Mouse (Mus musculus) embryo, embryonic 10 days (tissue): ENCODE results near the gene Kin.

Experiments used
- DNase-seq: peaks from one replicate; pipeline ENCODE4 v3.0.0-alpha.2; 2015; ENCODE audit warnings: low spot score

Kin gene

DNA sequence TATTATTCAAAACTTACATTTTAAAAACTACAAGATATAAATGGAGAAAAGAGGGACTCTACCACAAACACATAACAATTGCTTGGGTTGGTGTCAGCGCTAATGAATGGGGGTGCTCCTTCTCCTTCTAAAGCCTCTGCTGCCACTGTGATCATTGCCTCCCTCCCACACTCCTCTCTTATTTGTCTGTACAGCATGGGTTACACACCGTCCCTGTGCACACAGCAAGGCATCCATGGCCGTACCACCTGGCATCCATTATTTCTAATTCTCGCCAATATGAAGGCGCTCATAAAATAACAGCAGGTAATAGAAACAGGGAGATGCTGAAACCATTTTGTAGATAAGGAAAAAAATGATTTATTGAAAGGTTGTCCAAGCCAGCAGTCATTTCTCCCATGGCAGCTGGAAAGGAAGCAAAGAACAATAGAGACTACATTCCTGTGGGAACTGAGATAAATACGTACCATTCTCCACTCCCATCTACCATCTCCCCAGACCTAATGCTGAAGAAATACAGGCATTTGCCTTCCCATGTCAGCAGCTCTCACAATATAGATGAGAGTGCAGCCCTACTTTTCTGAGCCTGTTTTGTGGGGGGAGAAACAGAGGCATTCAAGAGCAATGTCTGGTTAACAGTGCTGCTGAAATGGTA, 28.3 kb downstream of the Kin start:
- no peak for DNase-seq

DNA sequence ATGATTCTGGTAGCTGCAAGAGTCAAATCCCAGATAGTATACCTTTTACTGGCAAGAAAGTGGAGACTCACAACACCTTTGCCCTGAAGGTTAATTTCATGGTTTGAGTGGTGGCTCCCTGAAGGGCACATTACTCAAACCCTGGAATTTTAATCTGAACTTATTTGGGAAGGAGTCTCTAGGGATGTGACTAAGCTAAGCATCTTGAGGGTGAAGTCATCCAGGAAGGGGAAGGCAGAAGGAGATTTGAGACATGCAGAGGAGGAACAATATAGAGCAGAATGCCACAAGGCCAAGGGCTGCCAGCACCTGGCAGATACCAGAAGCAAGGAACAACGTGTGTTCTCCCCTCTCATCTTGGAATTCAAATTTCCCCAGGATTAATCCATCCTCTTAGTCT, 38.4 kb downstream of the Kin start:
- DNase-seq = no peak

DNA sequence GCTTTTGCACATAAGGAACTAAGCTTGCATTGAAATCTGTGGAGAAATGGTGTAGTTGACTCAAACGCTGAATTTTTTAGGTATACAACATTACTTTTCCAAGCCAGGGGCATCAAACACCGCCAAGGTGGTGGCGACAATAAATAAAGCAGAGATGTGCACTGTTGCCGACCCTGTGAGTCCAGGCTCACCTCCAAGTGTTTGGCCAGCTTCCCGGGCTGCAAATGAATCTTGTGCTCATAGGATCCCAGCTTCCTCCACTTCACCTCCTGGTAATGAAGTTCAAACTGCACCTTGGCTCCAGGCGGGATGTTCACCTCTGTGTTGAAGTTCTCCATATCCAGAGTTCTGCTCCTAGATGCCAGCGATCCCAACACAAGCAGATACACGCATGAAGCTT, 38.9 kb downstream of the Kin start:
- no peak for DNase-seq

DNA sequence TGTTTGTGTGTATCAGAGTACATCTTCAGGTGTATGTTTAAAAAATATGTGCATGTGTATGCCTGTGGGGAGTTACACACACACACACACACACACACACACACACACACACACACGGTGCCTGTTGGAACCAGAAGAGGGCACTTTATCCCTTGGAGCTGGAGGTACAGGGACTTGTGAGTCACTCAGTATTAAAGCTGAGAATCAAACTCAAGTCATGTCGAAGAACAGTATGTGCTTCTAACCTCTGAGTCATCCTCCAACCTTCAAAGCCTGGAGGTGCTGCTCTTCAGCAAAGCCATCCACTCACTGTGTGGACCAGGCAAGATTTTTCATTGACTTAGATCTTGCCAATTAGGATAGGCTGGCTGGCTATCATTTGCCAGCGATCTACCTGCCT, 41.4 kb downstream of the Kin start:
- no peak for DNase-seq

DNA sequence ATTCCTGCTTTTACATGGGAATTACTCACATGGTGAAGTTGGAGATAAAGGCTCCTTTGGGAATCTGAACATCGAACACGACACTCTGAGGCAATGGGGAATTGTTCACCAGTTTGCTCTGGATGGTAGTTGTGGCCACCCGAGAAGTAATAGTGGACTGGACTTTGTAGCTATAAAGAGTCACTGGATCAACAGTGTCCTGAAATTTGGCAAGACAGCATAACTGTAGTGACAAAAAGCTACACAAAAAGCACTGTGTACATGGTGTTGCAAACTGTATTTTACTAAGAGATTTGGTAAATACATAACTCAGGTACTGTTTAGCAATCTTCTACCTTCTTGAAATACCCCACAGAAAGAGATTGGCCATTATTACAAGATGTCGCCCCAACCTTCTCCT, 45.7 kb downstream of the Kin start:
- no peak for DNase-seq

DNA sequence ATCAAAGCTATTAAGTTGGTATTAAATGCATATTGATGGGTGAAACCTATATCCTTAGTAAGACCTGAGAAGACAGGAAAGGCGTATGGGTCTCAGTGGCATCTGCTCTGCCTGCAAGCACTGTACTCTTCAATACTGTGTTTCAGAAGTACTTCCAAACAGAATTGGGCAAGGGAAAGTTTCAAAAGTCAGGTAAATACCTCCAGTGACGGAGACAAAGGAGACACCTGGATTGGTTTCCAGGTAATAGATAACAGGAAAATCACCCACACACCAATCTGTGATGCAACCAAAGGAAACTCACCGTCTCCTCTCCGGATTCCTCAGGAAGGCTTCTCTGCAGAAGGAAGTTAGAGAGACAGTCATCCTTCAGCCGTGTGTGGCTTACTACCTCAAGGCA, 47.1 kb downstream of the Kin start:
- DNase-seq = no peak

DNA sequence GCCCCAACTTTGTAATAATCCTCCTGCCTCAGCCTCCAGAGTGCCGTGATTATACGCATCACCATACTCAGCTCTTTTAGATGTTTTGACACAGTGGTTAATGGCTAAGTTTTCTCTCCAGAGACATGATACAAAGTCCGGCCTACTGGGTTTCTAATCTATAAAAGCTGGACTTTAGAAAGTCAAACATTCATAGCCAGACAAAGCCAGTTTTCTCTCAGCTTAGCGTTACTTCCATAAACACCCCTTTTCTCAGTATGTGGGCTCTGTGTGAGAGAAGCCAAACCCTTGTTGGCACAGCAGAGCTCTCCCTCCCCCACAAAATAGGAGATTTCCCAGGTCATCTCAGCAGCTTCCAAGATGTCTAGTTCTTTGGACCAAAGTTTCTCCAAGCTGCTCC, 48.2 kb downstream of the Kin start:
- no peak for DNase-seq

DNA sequence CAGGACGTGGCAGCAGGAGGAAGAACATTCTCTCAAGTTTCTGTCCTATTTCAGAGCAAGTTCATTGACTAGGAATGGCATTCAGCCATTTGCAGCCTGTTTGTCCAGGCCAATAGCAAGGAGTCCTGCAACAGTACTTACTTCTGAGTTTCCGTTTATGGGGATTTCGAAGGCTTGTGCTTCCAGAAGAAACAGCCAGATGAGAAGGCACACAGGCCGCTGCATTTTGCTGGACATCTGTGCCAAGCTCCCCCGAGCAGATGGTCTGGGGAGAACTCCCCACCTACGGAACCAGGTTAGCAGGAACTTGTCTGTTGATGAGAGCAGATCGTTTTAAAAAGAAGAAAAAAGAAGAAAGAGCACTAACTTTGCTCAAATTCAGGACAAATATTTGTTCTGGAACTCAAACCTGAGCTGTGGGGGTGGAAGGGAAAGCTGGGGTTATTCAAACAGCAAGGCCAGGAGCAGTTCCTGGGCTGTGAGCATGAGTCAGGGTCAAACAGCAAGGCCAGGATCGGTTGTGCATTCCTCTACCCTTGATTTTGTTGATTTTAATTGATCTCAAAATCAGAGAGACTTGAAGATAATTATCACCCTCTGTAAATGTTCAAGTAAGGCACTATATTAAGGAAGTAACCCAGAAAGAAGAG, 50.1 kb downstream of the Kin start:
- no peak for DNase-seq

DNA sequence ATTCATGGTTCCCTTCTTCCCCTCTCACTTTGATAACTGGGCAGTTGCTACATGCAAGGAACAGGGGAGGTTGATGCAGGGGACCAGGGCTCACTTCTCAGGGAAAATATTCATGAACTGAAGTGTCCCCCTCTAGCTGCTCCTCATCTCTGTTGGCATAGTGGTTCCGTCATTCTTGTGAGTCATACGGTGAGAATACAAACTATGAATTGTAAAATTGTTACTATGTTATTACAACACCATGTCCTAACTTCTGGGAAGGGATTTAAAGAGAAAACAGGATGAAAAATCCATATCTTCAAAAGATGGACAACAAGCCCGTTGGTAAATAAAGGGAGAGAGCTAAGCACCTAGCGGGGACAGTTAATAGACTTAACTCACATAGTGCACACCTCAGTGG, 50.9 kb downstream of the Kin start, which contains the start of gene Itih2:
Gene Itih2 (minus strand): TSS at position 101 of the 400 bp plus-strand sequence.
- no peak for DNase-seq

DNA sequence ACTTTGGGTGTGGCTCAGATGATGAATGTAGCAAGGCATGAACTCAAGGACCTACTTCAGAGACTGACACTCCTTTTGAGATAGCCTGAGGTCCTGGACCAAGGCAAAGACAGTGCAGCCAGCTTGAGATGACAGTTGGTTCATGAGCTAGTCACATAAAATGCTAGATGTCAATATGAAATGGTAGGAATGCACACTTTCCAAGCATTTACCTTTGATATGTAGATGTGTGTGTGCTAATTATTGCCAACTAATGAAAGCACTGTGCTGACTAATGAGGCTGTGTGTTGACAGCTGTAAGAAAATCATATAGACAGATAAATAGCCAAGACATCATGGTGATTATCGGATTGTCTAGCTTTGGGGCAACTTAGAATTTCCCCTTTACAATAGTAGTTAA, 51.7 kb downstream of the Kin start:
- no peak for DNase-seq

DNA sequence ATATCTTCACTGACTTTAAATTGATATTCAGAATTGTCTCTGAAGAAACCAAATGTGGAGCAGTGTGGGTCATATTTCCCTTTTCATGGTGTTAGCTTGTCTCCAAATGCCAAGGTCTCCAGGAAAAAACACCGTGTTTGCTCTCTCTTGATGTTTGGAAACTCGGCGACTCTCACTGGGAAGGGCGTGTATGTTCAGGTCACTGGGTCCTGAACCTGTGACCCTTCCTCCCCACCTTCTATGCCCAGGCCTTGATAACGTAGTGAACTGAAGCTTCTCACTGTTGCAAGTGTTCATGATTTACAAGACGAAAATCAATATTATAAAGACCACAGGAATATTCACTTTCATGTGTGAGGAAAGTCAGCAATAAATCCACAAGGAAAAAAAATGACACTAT, 53.5 kb downstream of the Kin start:
- DNase-seq = no peak

DNA sequence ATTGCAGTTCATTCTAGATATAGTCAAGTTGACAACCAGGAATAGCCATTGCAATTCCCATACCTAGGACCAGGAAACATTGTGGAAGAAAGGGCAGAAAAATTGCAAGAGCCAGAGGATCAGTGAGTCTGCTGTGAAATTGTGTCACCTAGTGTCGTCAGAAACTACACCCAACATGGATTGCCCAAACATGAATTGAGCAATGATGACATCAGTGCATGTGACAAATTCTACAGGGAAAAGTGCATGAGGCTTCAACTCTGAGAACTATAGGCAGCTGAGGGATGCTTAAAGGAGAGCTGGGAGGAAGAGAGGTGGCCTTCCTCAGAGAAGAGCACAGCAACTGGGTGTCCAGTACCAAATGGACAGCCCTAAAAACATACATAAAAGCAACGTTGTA, 56.9 kb downstream of the Kin start:
- no peak for DNase-seq

DNA sequence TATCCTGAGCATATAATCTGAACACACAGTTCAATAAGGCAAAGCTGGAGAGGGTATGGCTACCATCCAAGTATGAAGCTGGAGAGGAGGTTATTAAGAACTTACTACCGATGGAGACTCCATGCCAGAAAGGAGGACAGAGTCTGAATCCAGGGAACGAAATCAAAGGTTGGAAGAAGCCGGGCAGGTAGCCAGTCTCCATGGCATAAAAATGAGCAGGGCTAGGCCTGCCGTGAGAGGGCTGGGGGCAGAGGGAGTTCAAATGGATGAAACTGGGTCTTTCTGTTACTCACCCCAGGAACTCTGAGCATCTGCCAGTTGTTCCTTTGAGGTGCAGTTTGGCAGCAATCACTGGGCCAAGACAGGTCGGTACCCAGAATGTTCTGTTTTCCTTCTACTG, 60.1 kb downstream of the Kin start:
- DNase-seq = no peak
